Mouse (Mus musculus) limb, embryonic 13.5 days (tissue): Measurements from ENCODE around the gene P2rx3. TPM values are rescaled to one million over a fixed set of nuclear protein-coding genes. Genes with fewer than 3 reads are reported as not detected.

Experiments used
- polyA plus RNA-seq: library from polyadenylated mRNA; unstranded; fragments of >200 nt; fragmentation: Nextera tagmentation; extraction: Ambion mirVana; gene quantifications from 2 replicates; pipeline ENCODE4 v1.2.1, GENCODE M21; 2015

P2rx3 gene
- polyA plus RNA-seq, 1 experiment from 2014 or later = 1.0 TPM

Other genes starting within 250 kb of the P2rx3 start
- 31.8 and 32.9 TPM in 2 replicates for gene Ube2l6, start 238.6 kb downstream of the P2rx3 start, polyA plus RNA-seq
- 0.14 and 0.27 TPM in 2 replicates for gene Smtnl1, start 214.8 kb downstream of the P2rx3 start, polyA plus RNA-seq
- 47.8 and 51.3 TPM in 2 replicates for gene Timm10, start 210.5 kb downstream of the P2rx3 start, polyA plus RNA-seq
- gene Slc43a1, start 198.6 kb downstream of the P2rx3 start, polyA plus RNA-seq = 16.8 and 18.9 TPM in 2 replicates
- 0.65 and 1.1 TPM in 2 replicates for gene Rtn4rl2, start 150.8 kb downstream of the P2rx3 start, polyA plus RNA-seq
- 32.8 and 37.4 TPM in 2 replicates for gene Slc43a3, start 100.9 kb downstream of the P2rx3 start, polyA plus RNA-seq
- gene Prg2, start 57.0 kb downstream of the P2rx3 start, polyA plus RNA-seq = 0.23 and 0.65 TPM in 2 replicates
- not detected in 2 replicates for gene Prg3, start 49.2 kb downstream of the P2rx3 start, polyA plus RNA-seq
- gene Ssrp1, start 228 bp downstream of the P2rx3 start, polyA plus RNA-seq = 297 and 301 TPM in 2 replicates
- 28.7 and 43.9 TPM in 2 replicates for gene Tnks1bp1, start 10.6 kb upstream of the P2rx3 start, polyA plus RNA-seq
- 42.2 and 49.7 TPM in 2 replicates for gene Aplnr, start 98.8 kb upstream of the P2rx3 start, polyA plus RNA-seq
- gene Lrrc55, start 159.7 kb upstream of the P2rx3 start, polyA plus RNA-seq = 0.75 and 0.78 TPM in 2 replicates